Mouse (Mus musculus) lung, postnatal 10 days (tissue): Measurements from ENCODE around the gene Hmgxb4.

Experiments used
- DNase-seq: peaks from one replicate; pipeline ENCODE4 v3.0.0; 2021

Gene Hmgxb4

DNA sequence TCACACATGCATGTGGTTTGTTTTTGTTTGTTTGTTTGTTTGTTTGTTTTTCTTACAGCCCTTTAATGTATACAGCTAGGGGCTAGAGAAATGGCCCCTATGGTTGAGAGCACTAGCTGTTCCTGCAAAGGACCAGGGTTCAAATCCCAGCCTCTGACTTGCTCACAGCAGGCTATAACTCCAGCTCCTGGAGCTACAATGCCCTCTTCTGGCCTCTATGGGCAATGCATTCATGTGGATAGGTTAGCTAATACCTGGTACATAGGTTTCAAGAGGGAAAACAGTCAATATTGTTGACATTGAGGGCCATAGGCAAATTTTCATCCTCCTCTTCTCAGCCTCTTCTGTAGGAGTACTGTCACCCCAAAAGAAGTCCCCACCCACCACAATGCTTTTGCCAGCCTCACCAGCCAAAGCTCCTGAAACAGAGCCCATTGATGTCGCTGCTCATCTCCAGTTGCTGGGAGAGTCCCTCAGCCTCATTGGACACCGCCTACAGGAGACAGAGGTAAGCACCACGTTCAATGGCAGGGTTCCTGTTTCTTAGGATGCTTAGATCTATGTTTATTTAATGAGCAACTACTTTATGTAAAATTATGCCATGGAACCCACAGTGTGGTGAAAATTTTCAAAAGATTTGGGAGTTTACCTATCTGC lies 30.6 kb downstream of the Hmgxb4 start:
- no peak for DNase-seq

DNA sequence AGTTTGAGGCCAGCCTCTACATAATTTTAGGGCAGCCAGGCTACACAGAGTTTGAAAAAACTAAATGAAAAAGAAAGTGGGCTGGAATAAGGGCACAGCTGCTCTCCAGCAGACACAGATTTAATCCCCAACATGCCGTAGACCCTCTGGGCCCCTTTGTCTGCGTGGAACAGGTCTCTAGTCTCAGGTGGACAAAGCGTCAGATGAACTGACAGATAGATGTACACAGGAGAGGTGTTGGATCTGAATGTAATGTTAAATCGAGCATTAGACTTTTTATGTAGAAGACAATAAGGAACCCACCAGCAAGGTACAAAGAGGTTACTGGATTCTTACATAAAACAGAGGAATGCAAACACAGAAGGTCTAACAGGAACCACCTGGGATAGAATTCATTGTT lies 32.7 kb downstream of the Hmgxb4 start:
- no peak for DNase-seq

DNA sequence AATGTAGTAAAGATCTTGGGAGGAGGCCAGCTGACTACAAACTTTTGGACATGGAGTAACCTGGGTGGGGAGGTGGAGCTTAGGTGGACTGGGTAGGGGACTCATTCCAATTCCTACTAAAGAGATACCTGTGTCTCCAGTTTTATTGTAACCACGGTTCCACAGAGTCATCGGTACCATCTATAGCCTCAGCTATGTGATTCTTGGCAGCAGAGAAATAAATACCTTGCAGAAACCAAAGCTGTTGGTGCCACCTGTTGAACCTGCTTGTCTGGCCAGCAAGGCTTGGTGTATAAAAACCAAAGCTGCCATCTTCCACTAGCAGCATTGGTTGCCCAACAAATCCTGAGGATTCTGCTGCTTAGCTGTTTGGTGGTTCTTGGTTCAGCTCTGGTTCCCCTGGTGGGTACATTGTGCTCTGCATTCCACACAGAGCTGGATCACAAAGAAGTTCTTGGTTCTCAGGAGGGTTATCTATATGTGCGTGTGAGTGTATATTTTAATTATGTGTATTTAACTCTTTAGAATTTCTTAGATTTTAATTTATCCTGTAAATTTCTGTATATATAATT lies 37.4 kb downstream of the Hmgxb4 start:
- DNase-seq: no peak

DNA sequence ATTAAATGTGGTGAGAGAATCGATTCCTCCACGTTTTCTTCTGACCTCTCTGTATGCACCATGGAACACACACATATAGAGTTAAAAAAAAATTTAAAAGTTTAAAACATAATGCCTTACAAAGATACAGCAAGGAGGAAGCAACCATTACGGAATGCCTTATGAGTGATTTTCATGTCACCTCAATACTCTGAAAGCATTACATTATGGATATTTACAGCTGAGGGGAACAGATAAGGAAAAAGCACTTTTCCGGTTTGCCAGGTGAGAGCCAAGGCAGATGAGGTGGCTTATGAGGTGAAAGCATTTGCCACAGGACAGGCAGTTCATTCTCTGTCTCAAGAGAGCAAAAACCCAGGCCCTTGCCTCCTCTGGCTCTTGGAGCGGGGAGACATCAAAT lies 39.8 kb downstream of the Hmgxb4 start:
- no peak for DNase-seq

DNA sequence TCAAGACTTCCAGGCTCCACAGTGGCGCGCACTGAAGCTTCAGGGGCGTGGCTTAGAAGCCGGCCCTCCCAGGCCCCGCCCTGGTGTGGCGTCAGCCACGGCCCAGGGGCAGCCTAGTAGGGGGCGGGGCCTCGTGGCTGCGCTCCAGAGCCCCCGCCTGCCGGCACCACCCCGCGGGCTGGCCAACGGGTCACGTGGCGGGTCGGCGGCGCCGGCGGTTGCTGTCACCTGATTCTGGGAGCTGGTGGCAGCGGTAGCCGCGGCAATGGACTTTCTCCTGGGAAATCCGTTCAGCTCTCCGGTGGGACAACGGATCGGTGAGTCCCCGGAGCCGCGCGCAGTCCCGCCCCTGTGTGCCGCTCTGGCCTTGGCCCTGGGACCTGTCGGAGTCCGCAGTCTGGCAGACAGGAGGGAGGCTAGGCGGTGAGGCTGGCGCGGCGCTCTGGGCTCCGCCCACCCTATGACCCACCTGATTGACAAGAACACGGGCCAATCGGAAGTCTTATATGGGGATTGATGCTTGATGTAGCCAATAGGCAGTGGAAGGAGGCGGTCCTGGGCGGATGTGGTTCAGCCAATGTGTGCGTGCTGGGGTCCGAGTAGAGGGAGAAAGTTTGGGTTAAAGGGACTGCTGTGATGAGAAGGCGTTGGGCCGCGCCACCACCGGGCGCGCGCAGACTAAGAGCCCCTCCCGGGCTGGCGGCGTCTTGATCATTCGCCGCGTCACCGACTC lies 40.5 kb downstream of the Hmgxb4 start, which contains the start of gene Tom1:
Tom1 (plus strand) TSS at position 195 of the 733 bp plus-strand sequence.
- peak; percentile 98 for DNase-seq

DNA sequence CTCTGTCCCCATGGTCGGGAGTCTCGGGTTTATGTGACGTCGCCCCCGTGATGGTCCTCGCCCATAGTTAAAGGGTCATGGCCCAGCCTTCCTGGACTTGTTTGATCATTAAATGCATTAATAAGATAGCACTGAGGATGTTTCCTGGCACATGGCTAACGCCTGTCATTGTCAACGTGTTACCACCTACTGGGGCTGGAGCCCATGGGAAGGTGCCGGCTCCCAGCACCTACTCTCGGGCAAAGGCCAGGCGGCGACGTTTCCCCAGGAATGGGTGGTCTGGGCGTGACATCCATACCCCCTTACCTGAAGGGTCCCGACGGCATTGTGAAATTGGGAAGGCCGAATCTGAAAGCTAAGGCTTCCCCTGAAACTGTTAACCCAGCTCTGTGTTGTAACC lies 41.1 kb downstream of the Hmgxb4 start:
- DNase-seq: no peak

DNA sequence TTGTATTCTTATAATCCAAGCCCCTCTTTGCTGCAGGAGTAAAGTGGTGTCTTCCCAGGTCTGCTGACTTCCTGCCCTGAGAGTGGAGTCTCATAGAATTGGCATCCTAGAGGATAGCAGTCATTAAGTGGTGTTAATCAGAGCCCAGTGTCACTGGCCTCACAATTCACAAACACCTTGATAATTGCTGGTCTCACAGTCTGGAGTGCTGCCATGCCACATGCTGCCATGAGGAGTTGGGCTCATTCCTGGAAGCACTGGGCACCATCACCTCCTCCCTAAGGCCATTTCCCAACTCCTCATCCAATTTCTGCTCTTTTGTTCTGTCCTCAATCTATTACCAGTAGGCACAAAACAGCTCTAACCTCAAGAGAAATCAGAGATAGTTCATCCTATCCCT lies 42.5 kb downstream of the Hmgxb4 start:
- DNase-seq: no peak

DNA sequence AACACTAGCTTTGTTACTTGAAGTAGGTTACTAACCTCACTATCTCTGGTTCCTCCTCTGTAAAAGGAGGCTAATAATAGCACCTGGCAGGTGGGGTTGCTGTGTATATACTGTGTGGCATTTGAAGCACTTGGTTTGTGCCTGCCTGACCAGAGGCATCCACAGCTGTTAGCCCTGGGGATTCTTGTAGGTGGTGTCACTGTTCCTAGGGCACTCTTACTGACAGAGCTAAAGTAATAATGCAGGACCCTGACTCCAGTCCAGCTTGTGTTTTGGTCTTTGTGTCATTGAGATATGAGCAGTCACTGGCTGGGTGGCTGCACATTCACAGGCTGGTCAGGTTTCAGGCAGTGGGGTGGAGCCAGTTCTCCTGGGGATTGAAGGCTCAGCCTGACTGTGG lies 45.3 kb downstream of the Hmgxb4 start:
- DNase-seq: no peak

DNA sequence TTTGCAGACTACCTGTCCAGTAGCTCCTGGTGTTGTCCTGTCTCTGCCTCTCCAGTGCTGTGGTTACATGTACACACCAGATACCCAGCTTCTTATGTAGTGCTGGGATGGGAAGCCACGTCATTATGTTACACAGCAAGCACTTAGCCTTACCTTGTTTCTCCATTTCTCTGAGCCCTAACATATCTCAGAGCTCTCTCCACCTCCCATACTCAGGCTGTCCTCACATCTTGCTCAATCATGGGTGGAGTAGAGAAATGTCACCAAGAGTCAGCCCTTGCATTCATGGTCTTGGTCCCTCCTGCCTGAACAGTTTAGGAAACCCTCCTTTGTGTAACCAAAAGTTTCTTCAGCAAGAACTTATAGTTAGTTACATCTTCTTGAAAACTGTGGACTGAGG lies 46.6 kb downstream of the Hmgxb4 start:
- DNase-seq: no peak

DNA sequence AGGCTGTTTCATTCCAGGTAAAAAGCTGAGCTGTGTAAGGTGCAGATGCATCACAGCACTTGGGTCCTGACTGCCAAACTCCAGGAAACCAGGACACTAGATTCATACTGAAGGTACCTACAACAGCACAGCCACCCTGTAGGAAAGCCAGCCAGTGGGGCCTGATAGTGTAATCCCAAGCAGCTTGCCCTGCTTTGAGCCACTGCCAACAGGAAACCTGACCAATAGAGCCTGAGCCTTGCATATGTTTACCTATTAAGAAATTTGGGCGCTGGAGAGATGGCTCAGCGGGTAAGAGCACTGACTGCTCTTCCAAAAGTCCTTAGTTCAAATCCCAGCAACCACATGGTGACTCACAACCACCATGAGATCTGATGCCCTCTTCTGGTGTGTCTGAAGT lies 49.0 kb downstream of the Hmgxb4 start:
- DNase-seq: peak; percentile 16

DNA sequence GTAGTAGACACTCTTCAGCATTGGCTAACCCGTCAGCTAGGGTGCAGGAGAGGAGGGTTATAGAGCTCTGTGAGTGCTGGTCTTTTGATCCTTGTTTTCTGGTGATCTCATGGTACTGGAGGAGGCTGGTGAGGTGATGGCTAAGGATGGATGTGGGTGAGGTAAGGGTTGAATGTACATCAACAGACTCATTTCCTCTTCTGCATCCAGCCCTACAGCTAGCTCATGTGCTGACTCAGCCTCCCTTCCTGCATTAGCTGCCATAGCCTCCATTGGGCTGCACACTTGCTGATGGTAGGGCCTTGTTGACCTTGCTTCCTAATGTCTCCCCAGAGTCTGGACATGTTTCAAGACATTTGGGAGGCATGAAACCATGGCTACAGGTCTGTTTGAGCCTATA lies 49.8 kb downstream of the Hmgxb4 start:
- DNase-seq: no peak

DNA sequence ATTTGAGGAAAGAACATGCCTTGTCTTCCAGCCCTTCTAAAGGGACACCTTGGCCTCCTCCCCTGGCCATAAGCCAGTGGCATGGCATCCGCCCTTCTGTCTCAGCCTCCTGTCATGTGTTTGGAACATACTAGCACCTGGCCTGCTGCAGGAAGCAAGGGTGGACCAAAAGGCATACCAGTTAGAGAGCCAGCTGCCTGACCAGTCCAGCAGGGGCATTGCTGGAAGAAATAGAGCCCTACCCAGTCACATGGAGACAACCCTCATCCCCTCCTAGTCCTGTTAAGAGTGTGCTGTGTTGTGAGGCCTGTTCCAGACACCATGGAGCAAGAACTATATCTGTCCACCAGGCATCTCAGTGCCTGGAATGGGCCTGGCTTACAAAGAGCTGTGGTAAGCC lies 53.1 kb downstream of the Hmgxb4 start:
- no peak for DNase-seq

DNA sequence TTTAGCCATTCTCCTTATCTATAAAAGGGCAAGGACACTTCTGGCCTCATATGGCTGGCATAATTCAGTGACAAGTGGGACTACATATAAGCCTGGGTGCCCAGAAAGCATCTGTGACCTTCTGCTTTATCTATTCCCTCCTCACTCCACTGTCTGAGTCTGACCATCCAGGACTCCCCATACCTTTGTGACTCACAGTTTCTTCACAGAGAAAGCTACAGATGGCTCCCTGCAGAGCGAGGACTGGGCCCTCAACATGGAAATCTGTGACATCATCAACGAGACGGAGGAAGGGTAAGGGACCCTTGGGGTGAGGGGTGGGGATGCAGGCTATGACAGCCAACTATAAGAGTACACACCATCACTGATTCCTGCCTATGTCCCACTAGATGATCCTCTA lies 54.6 kb downstream of the Hmgxb4 start:
- DNase-seq: no peak

DNA sequence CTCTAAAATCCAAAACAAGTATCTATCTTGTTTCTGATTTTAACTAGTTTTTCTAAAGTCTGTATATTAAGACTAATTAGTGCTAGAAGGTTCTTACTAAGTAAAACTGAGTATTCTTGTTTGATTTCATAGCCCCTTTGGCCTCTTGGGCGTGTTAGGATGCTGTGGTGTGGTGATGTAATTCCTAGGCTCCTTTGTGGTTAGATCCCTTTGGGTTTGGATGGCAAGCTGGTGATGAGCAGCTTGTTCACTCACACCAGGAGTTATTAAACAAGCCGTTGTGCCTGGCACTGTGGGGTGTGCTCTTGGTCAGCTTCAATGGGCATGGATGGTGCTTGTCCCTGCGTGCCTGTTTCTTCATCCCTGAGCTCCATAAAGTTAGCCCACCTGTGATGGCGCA lies 60.2 kb downstream of the Hmgxb4 start:
- DNase-seq: no peak

DNA sequence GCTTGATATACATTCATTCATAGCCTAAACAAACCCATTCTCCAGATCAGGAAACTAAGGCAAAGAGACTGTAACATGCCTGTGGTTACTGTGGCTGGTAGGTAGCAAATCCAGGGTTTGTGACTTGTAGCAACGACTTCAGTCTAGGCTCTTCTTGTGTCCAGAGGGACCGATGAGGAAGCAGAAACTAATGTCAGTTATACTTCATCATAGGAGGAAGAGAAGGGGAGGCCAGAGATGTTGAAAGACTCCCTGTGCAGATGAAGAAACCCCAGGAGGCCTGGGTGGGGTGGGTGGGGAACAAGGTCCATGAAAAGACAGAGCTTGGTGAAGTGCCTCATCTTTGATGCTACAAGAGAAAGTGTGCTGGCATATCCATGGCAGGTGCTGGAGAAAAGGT lies 62.5 kb downstream of the Hmgxb4 start:
- no peak for DNase-seq

DNA sequence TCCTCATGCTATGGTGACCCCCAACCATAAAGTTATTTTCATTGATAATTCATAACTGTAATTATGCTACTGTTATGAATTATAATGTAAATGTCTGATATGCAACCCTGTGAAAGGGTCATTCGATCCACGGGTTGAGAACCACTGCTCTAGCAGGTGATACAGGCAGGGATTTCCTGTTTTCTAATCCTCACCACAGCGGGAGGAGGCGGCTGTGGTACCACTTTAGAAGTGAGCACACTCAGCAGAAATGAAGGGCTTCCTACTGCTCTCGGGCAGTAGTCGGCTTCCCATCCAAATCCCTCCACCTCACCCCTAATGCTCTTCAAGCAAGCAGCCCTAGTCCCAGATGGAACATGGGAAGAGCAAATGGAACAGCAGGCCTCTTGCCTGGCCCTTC lies 66.9 kb downstream of the Hmgxb4 start:
- DNase-seq: no peak

DNA sequence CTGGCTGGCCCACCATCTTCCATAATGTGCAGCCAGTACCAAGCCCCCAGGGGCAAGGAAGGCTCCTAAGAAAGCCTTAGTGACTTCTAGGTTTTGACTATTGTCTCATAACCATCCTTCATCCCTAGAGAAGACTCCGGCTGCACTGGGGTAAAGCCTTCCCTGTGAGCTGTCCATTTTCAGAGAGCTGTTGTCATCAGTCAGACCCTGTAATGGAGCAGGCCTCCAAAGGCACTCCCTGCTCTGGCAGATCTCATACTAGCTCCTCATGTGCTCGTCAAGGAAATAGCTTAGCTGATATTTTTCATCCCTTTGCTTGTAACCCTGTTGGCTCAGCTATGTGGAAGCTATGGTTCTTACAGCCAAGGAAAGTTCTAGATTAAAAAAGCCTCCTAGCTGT lies 67.7 kb downstream of the Hmgxb4 start:
- DNase-seq: no peak

DNA sequence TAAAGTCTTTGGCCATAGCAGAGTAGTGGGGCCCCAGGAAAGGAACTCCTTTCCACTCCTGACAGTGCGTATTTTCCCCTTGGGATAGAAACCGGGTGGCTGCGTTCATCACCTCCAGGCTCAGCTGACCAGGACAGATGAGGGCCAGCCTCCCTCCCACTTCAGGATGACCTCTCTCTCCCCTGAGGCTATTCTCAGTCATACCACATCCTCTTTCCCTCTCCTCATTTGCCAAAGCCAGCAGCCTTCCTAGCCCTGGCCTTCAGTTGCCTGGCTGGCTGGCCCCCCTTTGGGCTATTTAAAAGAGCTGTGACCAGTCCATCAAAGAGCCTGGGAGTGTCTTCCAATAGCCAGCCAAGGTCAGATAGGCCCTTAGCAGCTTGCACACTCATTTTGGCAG lies 70.1 kb downstream of the Hmgxb4 start:
- DNase-seq: no peak

DNA sequence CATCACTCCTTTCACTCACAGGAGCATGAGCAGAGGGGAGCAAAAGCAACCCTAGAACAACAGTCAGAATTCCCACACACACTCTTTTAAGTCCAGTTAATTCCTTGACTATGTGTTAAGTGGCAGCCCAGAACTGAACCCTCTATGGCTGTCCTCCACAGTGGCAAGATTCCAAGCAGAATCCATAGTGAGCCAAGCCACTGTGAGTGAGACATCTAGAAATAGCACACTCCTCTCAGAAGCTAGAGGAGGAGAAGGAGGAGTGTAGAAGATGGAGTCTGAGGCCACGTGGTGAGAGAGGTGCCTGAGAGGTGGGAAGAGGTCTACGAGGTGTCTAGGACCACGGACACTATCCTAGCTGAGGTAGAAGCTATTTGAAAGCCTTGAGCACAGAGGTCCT lies 71.6 kb downstream of the Hmgxb4 start:
- no peak for DNase-seq

DNA sequence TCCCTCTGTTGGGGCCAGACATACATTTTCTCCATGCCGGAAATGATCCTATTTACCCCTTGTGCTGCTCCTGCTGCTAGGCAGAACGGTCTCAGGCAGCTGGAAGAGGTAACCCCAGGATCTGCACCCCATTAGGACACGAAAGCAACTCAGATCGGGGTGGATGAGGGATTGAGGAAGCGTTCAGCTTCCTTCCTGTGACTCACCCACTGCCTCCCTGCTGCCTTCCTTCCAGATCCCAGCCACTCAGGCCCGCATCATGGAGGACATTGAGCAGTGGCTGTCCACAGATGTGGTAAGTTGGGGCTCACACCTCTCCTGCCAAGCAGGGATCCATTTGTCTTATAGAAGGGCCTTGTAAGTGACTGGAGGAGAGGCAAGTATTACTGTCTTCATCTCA lies 74.1 kb downstream of the Hmgxb4 start:
- no peak for DNase-seq

DNA sequence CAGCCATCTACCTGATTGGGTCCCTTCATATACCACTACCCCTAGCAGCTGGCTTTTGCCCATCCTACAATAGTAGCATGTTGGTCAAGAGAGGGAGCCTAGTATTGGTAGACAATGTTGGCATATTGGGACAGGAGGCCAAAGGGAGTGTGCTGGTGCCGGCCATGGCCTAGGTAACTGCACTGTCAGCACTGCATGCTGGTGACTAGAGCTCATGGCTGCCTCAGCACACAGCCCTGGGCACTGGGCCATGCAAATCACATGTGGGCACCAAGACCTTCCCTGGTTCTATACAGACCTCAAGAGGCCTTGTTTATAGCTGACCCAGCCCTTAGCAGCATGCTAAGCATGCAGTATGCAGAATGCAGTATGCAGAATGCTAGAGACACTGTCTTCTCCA lies 77.1 kb downstream of the Hmgxb4 start:
- no peak for DNase-seq

DNA sequence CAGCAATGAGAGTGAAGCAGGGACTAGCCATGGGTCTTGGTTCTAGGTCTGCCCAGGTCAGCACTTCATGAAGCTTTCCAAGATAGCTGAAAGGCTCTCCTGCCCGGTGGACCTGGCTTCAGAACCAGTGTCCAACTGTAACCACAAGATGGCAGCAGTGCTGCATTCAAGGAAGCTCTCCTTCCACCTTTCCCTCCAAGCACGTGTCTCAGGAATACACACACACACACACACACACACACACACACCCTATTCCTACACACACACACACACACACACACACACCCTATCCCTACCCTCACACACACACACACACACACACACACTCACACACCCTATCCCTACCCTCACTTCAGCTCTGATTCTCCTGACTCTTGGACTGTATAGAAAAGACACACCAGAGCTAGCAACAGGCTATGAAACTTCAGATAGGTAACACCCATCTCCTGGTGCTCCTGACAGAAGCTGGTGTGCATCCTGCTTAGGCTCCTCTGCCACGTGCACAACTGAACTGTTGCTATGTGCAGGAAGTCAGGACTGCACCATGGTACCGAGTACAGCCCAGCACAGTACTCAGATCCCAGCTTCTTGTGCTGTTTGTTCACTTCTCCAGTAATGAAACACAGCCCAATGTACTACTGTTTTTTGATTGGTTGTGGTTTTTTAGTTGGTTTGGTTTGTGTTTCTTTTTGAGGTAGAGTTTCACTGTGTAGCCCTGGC lies 78.6 kb downstream of the Hmgxb4 start:
- peak; percentile 88 for DNase-seq

DNA sequence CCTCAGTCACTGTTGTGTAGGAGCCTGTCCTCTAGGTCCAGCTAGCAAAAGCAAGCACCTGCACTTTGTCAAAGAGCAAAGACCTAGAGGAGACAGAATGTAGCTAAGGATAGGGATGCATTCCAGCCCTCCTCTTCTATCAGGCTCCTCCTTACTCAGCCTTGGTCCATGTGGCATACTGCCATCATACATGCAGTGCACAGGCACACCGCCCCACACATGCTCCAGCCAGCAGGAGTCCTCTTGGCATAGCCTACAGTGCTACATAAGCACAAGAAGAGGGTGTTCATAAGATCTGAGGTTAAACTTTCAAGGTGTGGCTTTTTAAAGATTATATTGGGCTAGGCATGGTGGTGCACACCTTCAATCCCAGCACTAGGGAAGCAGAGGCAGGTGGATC lies 81.7 kb downstream of the Hmgxb4 start:
- DNase-seq: no peak

DNA sequence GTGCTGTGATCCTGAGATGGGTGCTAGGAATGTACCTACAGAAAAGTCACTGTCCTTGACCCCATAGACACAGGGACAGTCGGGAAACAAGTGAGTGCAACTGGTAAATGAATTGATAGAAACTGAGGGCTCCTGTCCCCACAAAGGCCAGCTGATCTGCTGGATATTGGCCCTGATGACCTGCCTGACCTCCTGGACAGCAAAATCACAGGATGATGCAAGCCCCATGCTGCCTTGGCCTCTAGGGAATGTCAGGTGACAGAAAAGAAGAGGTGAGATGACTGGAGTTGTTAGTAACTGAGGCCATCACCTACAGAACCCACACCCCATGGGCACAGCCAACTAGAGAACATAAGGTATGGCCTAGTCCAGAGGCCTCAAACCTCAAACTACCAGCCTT lies 85.1 kb downstream of the Hmgxb4 start:
- no peak for DNase-seq
